Mouse (Mus musculus) c-Kit-positive CD71-positive TER-119-positive erythroid progenitor cells, embryonic 14.5 days (primary cell): ENCODE measurements around the gene Sp3.
"Not testable (repeated sequence)": the region's sequence is repeated elsewhere in the genome, so short reads cannot be mapped to it uniquely, and the experiment has no call there.

ENCODE experiments used
- DNase-seq: peaks from one replicate; pipeline ENCODE4 v3.0.0-alpha.2; 2013; ENCODE audit warnings: low spot score

Gene Sp3

DNA sequence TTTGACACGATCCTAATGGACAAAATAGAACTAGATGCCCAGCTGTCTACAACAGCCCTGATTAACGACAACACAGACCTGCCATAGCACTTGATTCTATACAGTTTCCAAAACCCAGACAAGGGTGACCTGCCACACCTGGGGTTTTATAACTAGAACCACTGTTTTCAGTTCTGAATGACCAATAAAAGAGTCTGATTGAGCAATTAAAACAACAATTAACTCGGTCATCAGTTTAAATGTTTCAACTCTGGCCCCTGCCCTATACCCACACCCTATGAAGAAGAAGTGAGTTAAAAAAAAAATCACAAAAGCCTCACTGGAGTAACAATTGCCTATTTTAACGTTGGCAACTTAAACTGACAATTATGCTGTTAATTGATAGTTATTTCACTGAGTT lies 64.1 kb downstream of the Sp3 start:
- DNase-seq: no peak

DNA sequence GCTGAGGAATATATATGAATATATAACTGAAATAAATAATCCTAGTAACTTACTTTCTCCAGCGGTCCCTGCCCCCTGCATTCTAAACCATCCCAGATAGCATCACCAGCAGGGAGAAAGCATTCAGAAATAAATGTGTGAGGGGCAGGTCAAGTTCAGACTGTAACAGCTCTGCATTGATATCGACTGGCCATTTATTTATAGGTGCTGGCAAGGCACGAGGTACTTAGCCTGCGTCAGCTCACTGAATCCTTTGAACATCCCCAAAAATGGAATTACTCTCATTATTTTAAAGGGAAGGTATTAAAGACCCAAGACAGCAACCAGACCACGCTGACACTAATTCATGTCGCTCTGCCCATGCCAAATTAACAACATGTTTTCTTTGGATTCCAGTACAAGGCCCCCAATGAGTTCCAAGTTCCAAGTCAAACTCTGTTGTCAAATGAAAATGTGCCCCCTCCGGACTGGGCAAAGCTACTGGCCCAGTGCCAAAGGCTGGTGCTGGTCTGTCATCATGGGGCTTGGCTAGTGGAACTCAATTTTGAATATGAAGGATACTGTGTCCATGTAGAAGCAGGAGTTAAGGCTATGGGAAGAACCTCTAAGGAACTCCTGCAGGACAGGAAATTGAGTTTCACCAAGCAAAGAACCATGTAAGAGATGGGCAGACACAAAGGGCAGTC lies 64.9 kb downstream of the Sp3 start:
- DNase-seq: no peak

DNA sequence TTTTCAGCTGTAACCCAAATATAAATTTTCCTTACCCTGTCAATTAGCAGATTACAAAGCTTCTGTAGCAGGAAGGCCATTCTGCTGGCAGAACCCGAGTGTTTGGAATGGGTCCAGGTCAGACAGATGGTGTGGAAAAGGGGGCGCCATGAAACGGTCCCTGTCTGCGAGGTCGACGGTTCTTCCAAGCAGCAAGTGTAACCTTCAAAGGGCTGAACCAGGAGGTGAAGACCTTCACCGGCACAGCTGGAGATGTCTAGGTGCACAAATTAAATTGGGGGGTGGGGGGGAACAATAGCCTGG lies 66.8 kb downstream of the Sp3 start:
- DNase-seq: no peak

DNA sequence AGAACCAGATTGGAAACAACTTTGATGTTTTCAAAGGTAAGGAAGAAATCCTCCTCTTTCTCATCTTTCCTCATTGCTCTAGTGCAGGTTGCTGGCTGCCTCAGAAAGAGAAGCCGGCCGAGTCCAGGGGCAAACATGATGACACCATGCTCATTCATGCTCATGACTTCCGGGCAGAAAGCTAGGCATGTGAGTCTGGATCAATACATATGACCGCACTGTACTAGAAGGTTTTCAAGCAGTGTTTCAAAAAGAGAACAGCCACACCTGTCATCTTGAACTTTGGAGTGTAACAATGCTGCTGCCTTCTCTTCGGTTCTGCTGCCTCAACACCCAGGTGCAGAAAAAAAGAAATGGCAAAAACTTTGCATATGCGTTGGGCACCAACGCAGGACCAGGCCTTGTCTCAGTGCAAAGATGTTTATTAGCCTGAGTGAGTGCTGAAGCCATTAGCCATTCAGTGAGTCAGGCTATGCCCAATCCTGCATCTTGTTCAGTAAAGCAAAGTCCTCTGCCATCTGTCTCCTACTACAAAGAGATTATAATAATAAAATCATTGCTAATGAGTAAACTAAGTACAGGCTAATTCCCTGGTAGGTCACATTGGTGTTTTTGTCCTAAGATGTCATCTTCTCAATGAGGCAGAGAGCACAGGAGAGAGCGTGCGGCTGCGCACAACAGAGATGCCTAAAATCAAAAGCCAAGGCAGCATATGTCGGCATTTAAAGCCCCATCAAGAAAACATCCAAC lies 67.4 kb downstream of the Sp3 start:
- DNase-seq: no peak

GRCm38 (mm10) chr2:72911527-72911926 lies 68.7 kb downstream of the Sp3 start:
- DNase-seq: no peak

DNA sequence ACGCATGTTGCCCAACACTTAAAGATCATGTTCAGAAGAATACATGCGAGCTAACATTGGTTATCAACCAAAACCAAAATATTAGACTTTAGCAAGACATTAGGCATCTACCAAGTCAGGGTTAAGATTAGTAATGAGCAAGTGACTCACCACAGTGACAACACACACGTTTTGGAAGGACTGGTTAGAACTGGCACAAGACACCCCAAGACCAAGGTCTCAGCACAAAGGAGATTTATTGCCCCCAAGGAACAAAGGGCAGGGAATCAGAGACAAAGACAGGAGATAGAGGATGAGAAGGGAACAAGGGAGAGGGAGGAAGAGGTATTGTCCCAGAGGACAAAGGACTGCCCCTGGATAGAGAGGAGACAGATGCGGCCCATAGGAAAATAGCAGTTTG lies 71.2 kb downstream of the Sp3 start:
- no peak for DNase-seq

GRCm38 (mm10) chr2:72908191-72908910 lies 71.9 kb downstream of the Sp3 start:
- DNase-seq: no peak

DNA sequence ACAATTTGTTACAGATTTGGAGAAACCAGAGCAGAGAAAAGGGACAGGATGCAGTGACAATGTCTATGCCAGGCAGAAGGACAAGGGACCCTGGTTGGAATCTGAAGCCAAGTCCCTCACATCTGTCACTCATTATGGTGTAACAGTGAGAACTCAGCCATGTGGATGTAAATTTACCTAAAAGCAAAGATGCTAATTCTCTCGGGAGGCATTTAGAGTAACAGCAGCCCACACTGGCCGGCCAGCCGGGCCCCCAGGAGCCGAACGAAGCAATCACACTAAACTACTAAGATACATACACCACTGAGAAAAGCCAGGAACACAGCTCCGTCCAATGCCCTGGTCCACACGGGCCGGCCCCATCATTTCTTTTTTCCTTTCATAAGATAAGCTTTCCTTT lies 73.5 kb downstream of the Sp3 start:
- no peak for DNase-seq

- DNase-seq: not testable (repeated sequence)
Measured at GRCm38 (mm10) chr2:72902816-72903680, 77.2 kb downstream of the Sp3 start.

DNA sequence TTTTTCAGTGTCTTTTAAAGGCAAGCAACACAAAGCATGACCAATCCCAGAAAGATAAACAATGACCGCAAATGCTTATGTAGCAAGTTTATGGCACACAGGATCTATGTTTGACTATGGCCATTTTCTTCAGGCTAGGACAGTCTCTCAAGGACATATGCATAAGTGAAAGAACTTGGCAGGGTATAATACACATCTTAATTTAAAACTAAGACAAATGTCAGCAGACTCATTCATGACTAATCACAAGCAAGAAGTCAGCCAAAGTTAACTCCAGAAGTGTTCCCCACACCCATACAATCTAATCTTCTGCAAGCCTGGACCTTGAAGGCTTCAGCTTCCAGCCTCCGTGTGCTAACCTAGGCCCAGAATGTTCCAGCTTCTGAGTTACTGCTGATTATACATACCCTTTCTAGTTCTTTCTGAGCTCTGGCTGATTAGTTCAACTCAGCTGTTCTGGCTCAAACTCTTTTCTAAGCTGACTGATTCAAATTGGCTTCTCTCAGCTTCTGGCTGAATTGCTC lies 81.4 kb downstream of the Sp3 start:
- DNase-seq: no peak

DNA sequence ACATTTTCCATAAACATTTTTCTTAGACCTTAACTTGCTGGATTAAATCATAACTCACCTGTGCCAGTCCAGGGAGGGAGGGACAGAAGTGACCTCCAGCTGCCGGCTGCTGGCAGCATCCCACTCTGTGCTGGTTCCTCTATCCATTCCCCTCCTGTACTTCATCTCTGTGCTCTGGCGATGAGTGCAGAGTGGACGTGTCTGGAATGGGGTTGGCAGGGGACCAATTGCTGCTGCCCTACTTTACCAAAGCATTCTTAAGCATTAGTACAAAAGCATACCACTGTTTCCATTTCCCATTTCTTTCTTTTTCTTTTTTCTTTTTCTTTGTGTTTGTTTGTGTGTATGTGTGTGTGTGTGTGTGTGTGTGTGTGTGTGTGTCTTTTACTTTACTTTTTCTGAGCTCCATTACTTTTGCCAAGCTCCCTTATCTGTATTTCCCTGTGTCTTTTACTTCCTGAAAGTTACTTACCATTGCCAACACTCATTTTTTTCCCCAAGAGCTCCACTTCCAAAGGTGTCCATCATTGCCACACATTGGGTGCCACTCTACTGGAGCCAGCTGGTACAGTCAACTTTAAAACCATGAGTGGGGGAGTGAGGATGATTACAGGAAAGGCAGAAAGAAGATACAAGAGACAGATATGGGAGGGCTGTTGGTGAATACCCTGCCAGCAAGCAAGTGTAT lies 82.0 kb downstream of the Sp3 start:
- no peak for DNase-seq

DNA sequence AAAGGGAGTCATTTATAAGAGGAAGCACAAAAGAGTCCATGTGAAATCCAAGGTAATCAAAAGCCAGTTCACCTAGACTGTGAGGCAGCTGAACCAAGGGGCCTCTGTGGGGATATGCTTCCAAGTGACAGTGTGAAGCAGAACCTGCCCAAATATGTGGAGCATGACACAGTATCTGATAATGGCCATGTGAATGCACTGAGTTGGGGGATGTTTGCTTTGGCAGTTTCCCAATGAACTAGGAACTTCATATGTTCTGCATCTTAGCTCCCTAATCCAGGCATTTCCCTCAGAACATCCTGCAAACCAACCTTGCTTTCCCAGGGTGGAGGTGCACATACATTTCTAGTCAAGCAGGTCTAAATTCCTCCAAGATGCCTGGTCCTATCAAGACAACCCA lies 90.4 kb downstream of the Sp3 start:
- no peak for DNase-seq
